Mouse (Mus musculus) A20 (cell line): ENCODE measurements around the gene Pid1.

Source experiments
- DNase-seq: peaks from one replicate; pipeline ENCODE4 v3.0.0-alpha.2; 2011; ENCODE audit warnings: low read depth, low spot score

Pid1 gene

GRCm38 (mm10) chr1:84077023-84077422, 287.0 kb downstream of the Pid1 start:
- no peak for DNase-seq

- DNase-seq = no peak
Observed at GRCm38 (mm10) chr1:84056884-84057630, 306.9 kb downstream of the Pid1 start.

- DNase-seq = no peak
Observed at GRCm38 (mm10) chr1:84056306-84056705, 307.7 kb downstream of the Pid1 start.

GRCm38 (mm10) chr1:84025746-84026145, 338.2 kb downstream of the Pid1 start:
- DNase-seq = no peak

- DNase-seq = no peak
Observed at GRCm38 (mm10) chr1:84012871-84013375, 351.1 kb downstream of the Pid1 start.

- no peak for DNase-seq
Observed at GRCm38 (mm10) chr1:84002630-84003029, 361.4 kb downstream of the Pid1 start.
